Mouse (Mus musculus) adrenal gland, adult 2 months (tissue): ENCODE measurements at regions not wholly inside any gene's neighbourhood (a gene's known extent, or its start where the extent isn't known, plus 50 kb on each side); places are given as distances from the start of the nearest gene placed in this dataset.

Experiments
- DNase-seq: peaks from one replicate; pipeline ENCODE4 v3.0.0; 2021

- DNase-seq = no peak
Observed at GRCm38 (mm10) chr1:42008046-42008445, 687.5 kb upstream of the Pou3f3 start.

GRCm38 (mm10) chr1:42012911-42013310 lies 682.7 kb upstream of the Pou3f3 start:
- DNase-seq = no peak

GRCm38 (mm10) chr1:42018966-42019365 lies 676.6 kb upstream of the Pou3f3 start:
- no peak for DNase-seq

- DNase-seq = no peak
Observed at GRCm38 (mm10) chr1:42025781-42026180, 669.8 kb upstream of the Pou3f3 start.

GRCm38 (mm10) chr1:42026423-42026822 lies 669.1 kb upstream of the Pou3f3 start:
- no peak for DNase-seq

- no peak for DNase-seq
Observed at GRCm38 (mm10) chr1:42033786-42034185, 661.8 kb upstream of the Pou3f3 start.

- DNase-seq = no peak
Observed at GRCm38 (mm10) chr1:42035371-42035770, 660.2 kb upstream of the Pou3f3 start.

GRCm38 (mm10) chr1:42041544-42041943 lies 654.0 kb upstream of the Pou3f3 start:
- no peak for DNase-seq

GRCm38 (mm10) chr1:42058494-42058893 lies 637.1 kb upstream of the Pou3f3 start:
- DNase-seq = no peak

GRCm38 (mm10) chr1:42070064-42070463 lies 625.5 kb upstream of the Pou3f3 start:
- no peak for DNase-seq

GRCm38 (mm10) chr1:42096026-42096425 lies 599.5 kb upstream of the Pou3f3 start:
- no peak for DNase-seq

GRCm38 (mm10) chr1:42098580-42098979 lies 597.0 kb upstream of the Pou3f3 start:
- no peak for DNase-seq

GRCm38 (mm10) chr1:42107521-42107920 lies 588.0 kb upstream of the Pou3f3 start:
- DNase-seq = no peak

- no peak for DNase-seq
Observed at GRCm38 (mm10) chr1:42107925-42108324, 587.6 kb upstream of the Pou3f3 start.

GRCm38 (mm10) chr1:42152175-42152790 lies 543.3 kb upstream of the Pou3f3 start:
- no peak for DNase-seq

GRCm38 (mm10) chr1:42152916-42153315 lies 542.7 kb upstream of the Pou3f3 start:
- DNase-seq = no peak

- no peak for DNase-seq
Observed at GRCm38 (mm10) chr1:42167790-42168572, 527.6 kb upstream of the Pou3f3 start.

- DNase-seq = no peak
Observed at GRCm38 (mm10) chr1:42169505-42169904, 526.1 kb upstream of the Pou3f3 start.

- no peak for DNase-seq
Observed at GRCm38 (mm10) chr1:42186295-42186694, 509.3 kb upstream of the Pou3f3 start.

GRCm38 (mm10) chr1:42228098-42228497 lies 467.5 kb upstream of the Pou3f3 start:
- no peak for DNase-seq

GRCm38 (mm10) chr1:42229711-42230110 lies 465.9 kb upstream of the Pou3f3 start:
- DNase-seq = no peak

GRCm38 (mm10) chr1:42230469-42231040 lies 465.0 kb upstream of the Pou3f3 start:
- DNase-seq = no peak

GRCm38 (mm10) chr1:42231091-42231490 lies 464.5 kb upstream of the Pou3f3 start:
- DNase-seq = no peak
